Mouse (Mus musculus): Measurements from ENCODE around the gene Gm38655.

DNA sequence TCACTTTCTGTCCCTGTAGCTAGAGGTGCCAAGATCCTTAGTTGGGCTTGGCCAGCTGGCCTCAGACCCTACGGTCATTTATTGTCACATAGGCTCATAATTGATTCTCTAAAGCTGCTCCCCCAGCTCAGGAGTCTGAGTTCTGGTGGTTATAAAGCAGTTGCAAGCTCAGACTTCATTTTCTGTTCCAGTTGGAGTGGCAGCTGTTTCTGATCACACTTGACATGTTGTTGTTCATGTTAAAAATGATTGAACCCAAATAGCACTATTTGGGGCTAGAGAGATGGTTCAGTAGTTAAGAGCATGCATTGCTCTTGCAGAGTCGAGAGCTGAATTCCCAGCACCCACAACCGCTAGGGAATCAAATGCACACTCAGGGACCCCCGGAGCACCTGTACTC lies 34.7 kb upstream of the Gm38655 start:
- no peak for TF ChIP-seq CTCF (IDR thresholded peaks at IDR 0.05; ENCODE audit: low read depth)
- TF ChIP-seq EP300 (IDR thresholded peaks at IDR 0.05; ENCODE audit: low read depth): no peak

All from liver, embryonic 14.5 days (tissue).